Mouse (Mus musculus): Measurements from ENCODE around the gene Olfr735. TPM values are rescaled to one million over a fixed set of nuclear protein-coding genes. Genes with fewer than 3 reads are reported as not detected.

Gene Olfr735
- not detected in 2 replicates for polyA plus RNA-seq (2012; rRNA removed; ENCODE audit: low replicate concordance)

GRCm38 (mm10) chr14:50348796-50349195, at the start of gene Olfr735:
Gene Olfr735, minus strand, starts transcription at chr14:50348872.

GRCm38 (mm10) chr14:50380863-50381262, 32.2 kb upstream of the Olfr735 start, which contains the start of gene Olfr736:
Gene Olfr736, plus strand, starts transcription at chr14:50381163.

GRCm38 (mm10) chr14:50357593-50357992, 8.9 kb upstream of the Olfr735 start, which contains the start of gene Tlr11:
Gene Tlr11, plus strand, starts transcription at chr14:50357914.

GRCm38 (mm10) chr14:50326661-50327060, 22.0 kb downstream of the Olfr735 start, which contains the start of gene Olfr734:
Gene Olfr734, minus strand, starts transcription at chr14:50326761.

GRCm38 (mm10) chr14:50301422-50301821, 47.2 kb downstream of the Olfr735 start, which contains the start of gene Olfr733:
Gene Olfr733, minus strand, starts transcription at chr14:50301522.

Other genes starting within 250 kb of the Olfr735 start
- gene Olfr727, start 225.7 kb downstream of the Olfr735 start, polyA plus RNA-seq (2012; rRNA removed; ENCODE audit: low replicate concordance), result not detected in 2 replicates
- gene Olfr728, start 206.2 kb downstream of the Olfr735 start, polyA plus RNA-seq (2012; rRNA removed; ENCODE audit: low replicate concordance), result not detected in 2 replicates
- not detected in 2 replicates for gene Olfr729, start 196.0 kb downstream of the Olfr735 start, polyA plus RNA-seq (2012; rRNA removed; ENCODE audit: low replicate concordance)
- not detected in 2 replicates for gene Olfr730, start 160.7 kb downstream of the Olfr735 start, polyA plus RNA-seq (2012; rRNA removed; ENCODE audit: low replicate concordance)
- gene Olfr731, start 107.0 kb downstream of the Olfr735 start, polyA plus RNA-seq (2012; rRNA removed; ENCODE audit: low replicate concordance), result not detected in 2 replicates
- gene Olfr732, start 64.7 kb downstream of the Olfr735 start, polyA plus RNA-seq (2012; rRNA removed; ENCODE audit: low replicate concordance), result not detected in 2 replicates
- gene Olfr733, start 47.4 kb downstream of the Olfr735 start, polyA plus RNA-seq (2012; rRNA removed; ENCODE audit: low replicate concordance), result not detected in 2 replicates
- gene Olfr734, start 22.1 kb downstream of the Olfr735 start, polyA plus RNA-seq (2012; rRNA removed; ENCODE audit: low replicate concordance), result not detected in 2 replicates
- gene Tlr11, start 9.0 kb upstream of the Olfr735 start, polyA plus RNA-seq (2012; rRNA removed; ENCODE audit: low replicate concordance), result 0.12 TPM in 2 replicates
- gene Olfr736, start 32.3 kb upstream of the Olfr735 start, polyA plus RNA-seq (2012; rRNA removed; ENCODE audit: low replicate concordance), result not detected in 2 replicates
- not detected in 2 replicates for gene Olfr738, start 58.7 kb upstream of the Olfr735 start, polyA plus RNA-seq (2012; rRNA removed; ENCODE audit: low replicate concordance)
- gene Olfr739, start 69.8 kb upstream of the Olfr735 start, polyA plus RNA-seq (2012; rRNA removed; ENCODE audit: low replicate concordance), result not detected in 2 replicates
- gene Olfr740, start 96.7 kb upstream of the Olfr735 start, polyA plus RNA-seq (2012; rRNA removed; ENCODE audit: low replicate concordance), result not detected in 2 replicates
- gene Olfr741, start 123.9 kb upstream of the Olfr735 start, polyA plus RNA-seq (2012; rRNA removed; ENCODE audit: low replicate concordance), result not detected in 2 replicates
- not detected in 2 replicates for gene Olfr742, start 154.7 kb upstream of the Olfr735 start, polyA plus RNA-seq (2012; rRNA removed; ENCODE audit: low replicate concordance)
- gene Olfr743, start 173.0 kb upstream of the Olfr735 start, polyA plus RNA-seq (2012; rRNA removed; ENCODE audit: low replicate concordance), result not detected in 2 replicates

Measured in duodenum, adult 2 months (tissue).